ENCODE assay signal across 19 mouse cellular contexts in genomic region chr4:111367771-111368170, GRCm38 (mm10). TPM values are rescaled to one million over a fixed set of nuclear protein-coding genes. Genes with fewer than 3 reads are reported as not detected.
"Had no signal": no experiment of that assay in that cellular context is flagged by ENCODE, and none has a peak within 500 bp of the region (broad histone marks: within the 10 kb centered on the region; RNA-seq: fewer than 3 reads in every experiment).

No protein-coding gene starts in this region.

- H3K4me1 ChIP-seq: liver, embryonic 15.5 days; midbrain, embryonic 10.5 days; midbrain, embryonic 12.5 days; neural tube, embryonic 13.5 days; neural tube, embryonic 15.5 days; stomach, embryonic 15.5 days had no signal

- H3K4me3 ChIP-seq: liver, embryonic 15.5 days; midbrain, embryonic 10.5 days; midbrain, embryonic 12.5 days; myocyte; neural tube, embryonic 13.5 days; neural tube, embryonic 15.5 days; stomach, embryonic 15.5 days had no signal

- DNase-seq: liver, postnatal 0 days; lung, embryonic 14.5 days; lung, postnatal 10 days; lung, postnatal 4 days; midbrain, embryonic 14.5 days; right cerebral cortex, adult 18-20 months; right cerebral cortex, postnatal 25 days; right cerebral cortex, postnatal 4 days; spleen, adult 18-20 months; thymus, adult 2 months; thymus, postnatal 25 days; thymus, postnatal 4 days had no signal

RNA-seq across cellular contexts. Expression of gene Bend5, which starts 47.0 kb away (rescaled TPM):
- polyA plus RNA-seq: myocyte had no signal
